ENCODE assay signal across 15 mouse cellular contexts in the genomic region with DNA sequence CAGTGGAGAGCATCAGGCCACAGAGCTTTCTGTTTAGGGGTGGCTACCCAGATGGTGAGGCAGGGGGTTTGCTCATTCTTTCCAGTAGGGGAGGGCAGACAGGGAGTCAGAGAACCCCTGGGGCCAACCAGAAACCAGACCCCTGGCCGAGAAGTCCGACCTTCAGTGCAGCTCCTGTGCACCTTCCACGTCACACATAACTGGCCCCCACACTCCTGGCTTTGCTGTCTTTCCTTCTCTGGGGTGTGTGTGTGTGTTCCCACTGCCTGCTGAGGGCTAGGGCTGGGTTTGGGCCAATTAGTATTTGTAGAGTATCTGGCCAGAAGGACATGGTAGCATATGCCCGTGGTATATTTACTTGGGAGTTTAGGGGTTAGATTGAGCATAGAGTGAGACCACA.
"Had no signal": no experiment of that assay in that cellular context is flagged by ENCODE, and none has a peak within 500 bp of the region (broad histone marks: within the 10 kb centered on the region; RNA-seq: fewer than 3 reads in every experiment).

No protein-coding gene starts in this region.

- H3K27ac ChIP-seq: intestine, embryonic 15.5 days; layer of hippocampus, adult 2 months; limb, embryonic 10.5 days; midbrain, embryonic 10.5 days; neural tube, embryonic 15.5 days; stomach, embryonic 15.5 days had no signal

- H3K4me3 ChIP-seq: intestine, embryonic 15.5 days; layer of hippocampus, adult 2 months; limb, embryonic 10.5 days; midbrain, embryonic 10.5 days; myocyte; neural tube, embryonic 15.5 days; stomach, embryonic 15.5 days had no signal

- H3K4me1 ChIP-seq: neural tube, embryonic 15.5 days had no signal

- H3K9me3 ChIP-seq: intestine, embryonic 15.5 days; limb, embryonic 10.5 days; midbrain, embryonic 10.5 days; neural tube, embryonic 15.5 days; stomach, embryonic 15.5 days had no signal

- H3K9ac ChIP-seq: intestine, embryonic 15.5 days; neural tube, embryonic 15.5 days; stomach, embryonic 15.5 days had no signal

- H3K4me2 ChIP-seq: intestine, embryonic 15.5 days; neural tube, embryonic 15.5 days; stomach, embryonic 15.5 days had no signal

- DNase-seq: kidney, adult 18-20 months; kidney, postnatal 10 days; kidney, postnatal 4 days; lung, adult 2 months; lung, postnatal 36 days; right cerebral cortex, adult 18-20 months; right cerebral cortex, postnatal 25 days had no signal

- H3K27me3 ChIP-seq: intestine, embryonic 15.5 days; neural tube, embryonic 15.5 days; stomach, embryonic 15.5 days had no signal

- ATAC-seq: intestine, embryonic 15.5 days; lung, postnatal 0 days had no signal

- H3K36me3 ChIP-seq: stomach, embryonic 15.5 days had no signal
